Mouse (Mus musculus): Measurements from ENCODE around the gene Slc25a25.
"Not testable (repeated sequence)": the region's sequence is repeated elsewhere in the genome, so short reads cannot be mapped to it uniquely, and the experiment has no call there.

Gene Slc25a25

DNA sequence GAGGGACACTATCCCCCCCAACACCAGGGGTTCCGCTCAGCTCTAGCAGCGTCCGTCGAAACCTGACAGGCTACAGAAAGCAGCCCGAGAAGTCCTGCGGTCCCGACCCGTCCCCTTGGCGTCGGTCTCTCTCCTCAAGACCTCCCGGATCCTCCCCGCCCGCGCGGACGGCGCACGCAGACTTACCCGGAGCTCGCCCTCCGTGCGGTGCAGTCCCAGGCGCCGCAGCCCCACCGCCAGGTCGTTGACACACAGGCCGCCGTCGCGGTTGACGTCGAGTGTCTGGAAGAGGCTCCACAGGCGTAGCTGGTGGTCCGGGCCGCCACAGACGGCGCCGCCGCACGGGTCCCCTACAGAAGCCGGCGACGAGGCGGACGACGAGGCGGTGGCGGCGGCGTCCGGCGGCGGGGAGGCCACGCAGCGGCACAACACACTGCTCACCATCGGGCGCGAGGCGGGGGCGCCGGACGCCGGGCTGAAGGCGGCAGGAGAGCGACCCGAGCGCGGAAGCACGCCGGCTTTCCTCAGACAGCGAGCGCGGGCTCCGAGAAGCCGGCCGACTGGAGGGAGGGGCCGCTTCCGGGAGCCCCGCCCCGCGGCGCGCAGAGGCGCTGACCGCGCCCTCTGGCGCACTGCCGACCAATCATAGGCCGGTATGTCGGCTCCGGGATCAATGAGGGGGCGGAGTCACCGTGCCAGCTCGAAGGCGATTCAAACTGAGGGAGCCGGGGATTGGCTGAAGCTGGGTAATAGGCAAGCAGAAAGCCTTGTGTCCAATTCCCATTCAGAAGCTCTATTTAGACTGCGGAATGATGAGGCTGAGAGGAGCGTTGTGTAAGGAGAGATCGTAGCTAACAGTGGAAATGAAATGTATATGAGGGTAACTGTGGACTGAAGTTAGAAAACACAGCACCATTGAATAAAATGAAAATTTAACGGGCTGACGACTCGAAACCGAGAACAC lies at the start of gene Slc25a25:
Gene Slc25a25 (minus strand): TSS at position 565 of the 964 bp plus-strand sequence.
- peak; percentile 97 for DNase-seq

DNA sequence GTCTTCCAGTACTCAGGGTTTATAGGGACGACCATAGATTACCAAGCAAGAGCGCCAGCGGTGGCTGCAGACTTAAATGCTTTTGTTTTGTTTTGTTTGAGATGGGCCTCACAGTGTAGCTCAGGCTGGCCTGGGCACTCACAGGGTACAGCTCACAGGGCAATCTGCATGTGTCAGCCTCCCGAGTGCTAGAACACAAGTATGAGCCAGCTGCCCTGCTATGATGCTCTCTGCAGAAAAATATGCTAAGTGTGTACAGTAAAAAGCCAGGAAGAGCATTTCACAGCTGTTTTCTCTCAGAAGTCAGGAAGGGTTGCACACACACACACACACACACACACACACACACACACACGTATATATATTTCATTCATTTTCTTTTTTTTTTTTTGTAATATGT lies 49.2 kb upstream of the Slc25a25 start:
- DNase-seq = no peak

DNA sequence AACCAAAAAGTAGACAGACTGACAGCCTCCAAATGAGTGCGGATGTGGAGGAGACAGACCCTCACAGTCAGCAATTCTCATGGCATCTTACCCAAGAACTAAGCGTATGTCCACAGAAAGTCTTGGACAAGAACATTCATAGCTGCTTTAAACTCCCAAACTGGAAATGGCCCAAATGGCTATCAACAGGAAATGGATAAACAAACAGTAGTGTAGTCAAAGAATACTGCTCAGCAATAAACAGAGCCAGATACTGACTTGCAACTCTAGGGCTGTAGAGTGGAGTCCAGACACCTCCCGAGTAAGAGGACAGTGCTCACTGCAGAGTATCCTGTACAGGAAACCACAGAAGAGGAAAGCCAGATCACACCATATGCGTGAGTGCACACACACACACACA lies 48.1 kb upstream of the Slc25a25 start:
- no peak for DNase-seq

DNA sequence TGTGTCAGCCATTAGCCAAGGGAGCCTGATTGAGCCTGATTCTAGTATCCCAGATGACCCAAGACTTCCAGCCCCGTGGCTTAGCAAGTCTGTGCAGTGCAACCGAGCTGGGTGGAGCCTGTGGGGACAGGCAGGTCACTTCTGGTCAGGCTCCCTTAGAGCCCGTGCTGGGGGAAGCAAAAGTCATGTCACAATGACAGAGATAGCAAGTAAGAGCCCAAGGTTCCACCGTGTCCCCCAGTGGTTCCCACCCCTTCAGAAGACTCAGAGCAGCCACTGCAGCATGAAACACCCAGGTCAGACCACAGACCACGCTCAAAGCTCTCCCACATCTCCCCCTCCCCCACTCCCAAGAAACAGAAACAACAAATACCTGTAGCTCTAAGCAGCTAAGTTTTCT lies 44.9 kb upstream of the Slc25a25 start:
- DNase-seq = no peak

DNA sequence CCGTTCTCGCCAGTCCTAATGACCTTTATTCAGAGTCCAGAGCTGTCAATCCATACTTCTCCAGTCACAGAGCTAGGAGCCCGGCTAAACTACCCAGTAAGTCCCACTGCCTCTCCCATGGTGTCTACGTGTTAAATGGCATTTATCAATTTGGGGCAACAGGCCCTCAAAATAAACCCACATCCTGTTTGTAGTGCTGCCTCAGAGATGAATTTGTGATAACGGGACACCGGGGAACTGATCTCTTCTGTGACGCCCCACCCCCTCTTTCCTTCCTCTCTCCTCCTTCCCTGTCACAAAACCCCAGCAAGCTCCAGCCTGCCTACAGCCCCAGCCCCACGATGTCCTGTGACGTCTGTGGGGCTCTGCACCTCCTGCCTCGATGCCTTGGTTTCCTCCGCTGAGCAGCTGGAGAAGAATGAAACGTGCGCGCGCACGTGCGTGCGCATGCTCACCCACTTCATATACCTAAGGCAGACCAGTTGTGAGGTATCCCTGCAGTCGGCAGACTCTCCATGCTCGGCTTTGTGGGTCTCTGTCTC lies 44.0 kb upstream of the Slc25a25 start:
- DNase-seq = peak; percentile 40

DNA sequence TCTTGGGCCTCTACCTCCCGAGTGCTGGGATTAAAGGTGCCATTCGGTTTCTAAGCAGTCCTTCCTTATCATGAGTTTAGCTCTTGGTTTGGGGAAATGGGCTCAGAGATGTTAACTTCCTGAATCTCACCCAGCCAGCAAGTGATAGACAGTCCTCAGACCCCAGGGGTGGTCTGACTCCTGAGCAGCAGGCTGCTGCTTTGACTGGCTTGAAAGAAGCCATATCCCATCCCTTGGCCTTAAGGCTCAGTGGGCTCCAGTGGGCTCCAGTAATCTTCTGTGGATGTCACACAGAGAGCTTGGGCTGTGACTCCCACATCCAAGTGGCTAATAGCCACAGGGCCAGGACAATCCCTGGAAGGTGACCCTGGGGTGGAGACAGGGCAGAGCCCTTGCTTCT lies 43.3 kb upstream of the Slc25a25 start:
- DNase-seq = no peak

DNA sequence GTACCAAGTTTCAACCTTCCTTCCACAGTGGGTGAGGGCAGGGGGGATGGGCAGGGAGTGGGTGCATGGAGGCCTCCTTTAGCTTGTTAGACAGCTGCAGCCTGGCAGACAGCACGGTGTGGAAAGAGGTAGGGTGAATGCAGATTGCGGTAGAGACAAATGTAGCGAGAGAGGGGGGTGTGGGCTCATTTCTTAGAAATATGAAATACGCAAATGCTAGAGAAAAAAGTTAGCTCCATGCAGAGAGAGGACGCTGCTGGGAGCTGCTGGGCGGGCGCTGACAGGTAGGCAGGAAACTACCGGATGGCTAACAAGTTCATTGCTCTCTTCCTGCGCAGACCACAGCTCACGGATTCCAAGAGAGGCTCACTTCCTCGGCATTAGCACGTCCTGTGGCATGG lies 42.1 kb upstream of the Slc25a25 start:
- DNase-seq = no peak

DNA sequence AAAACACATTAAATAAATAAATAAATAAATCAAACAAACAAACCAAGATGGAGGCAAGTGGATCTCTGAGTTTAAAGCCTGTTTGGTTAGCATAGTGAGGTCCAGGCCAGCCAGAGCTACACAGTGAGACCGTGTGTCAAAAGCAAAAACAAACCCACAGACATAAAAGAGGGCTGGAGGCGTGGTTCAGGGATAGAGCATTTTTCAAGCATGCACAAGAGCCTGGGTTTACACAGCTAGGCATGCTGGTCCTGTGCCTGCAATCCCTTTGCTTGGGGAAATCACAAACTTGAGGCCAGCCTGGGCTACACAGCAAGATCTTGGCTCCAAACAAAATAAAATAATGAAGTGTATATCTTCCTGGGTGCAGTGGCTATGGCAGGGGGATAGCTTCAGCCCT lies 41.4 kb upstream of the Slc25a25 start:
- no peak for DNase-seq

DNA sequence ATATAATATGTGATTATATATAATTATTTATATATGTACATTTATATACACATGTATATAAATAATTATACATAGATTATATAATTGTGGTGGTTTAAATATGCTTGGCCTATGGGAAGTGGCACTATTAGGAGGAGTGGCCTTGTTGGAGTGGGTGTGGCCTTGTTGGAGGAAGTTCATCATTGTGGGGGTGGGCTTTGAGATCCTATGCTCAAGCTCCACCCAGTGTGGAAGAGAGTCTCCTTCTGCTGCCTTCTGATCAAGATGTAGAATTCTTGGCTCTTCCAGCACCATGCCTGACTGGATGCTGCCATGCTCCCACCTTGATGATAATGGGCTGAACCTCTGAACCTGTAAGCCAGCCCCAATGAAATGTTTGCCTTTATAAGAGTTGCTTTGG lies 39.5 kb upstream of the Slc25a25 start:
- not testable (repeated sequence) for DNase-seq

DNA sequence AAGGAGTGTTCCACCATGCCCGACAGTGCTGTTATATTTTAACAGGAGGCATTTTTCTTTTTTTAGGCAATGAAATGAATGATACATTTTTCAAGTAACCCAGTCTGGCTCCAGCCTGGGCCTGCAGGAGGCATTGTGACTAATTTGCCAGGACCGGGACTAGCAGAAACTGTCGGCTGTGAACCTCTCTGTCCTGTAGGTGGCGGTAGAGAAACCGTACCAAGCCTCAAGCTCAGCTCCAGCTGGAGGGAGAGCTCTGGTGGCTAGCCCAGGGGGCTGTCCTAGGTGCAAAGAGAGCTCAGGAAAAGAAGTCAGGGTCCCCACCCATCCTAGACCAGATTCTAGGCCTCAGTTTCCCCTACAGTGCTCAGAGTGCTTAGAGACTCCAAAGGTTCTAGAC lies 37.4 kb upstream of the Slc25a25 start:
- DNase-seq = peak; percentile 86

DNA sequence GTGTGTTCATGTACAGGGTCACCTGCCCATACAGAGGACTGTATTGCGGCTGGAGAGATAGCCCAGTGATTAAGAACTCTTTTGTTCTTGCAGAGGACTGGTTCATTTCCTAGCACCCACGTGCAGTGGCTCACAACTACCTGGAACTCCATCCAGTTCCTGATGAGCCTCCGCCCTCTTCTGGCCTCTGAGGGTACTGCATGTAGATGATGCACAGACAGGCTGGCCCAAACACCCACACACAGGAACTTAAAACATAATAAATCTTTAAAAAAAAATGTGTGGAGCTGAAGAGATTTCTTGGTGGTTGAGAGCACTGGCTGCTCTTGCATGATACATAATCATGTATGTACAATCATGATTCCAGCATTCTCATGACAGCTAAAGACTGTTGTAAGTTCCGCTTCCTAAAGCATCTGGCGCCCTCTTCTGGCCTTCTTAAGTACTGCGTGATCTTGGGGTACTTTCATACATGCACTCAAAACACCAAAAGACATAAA lies 35.9 kb upstream of the Slc25a25 start:
- DNase-seq = peak; percentile 97

DNA sequence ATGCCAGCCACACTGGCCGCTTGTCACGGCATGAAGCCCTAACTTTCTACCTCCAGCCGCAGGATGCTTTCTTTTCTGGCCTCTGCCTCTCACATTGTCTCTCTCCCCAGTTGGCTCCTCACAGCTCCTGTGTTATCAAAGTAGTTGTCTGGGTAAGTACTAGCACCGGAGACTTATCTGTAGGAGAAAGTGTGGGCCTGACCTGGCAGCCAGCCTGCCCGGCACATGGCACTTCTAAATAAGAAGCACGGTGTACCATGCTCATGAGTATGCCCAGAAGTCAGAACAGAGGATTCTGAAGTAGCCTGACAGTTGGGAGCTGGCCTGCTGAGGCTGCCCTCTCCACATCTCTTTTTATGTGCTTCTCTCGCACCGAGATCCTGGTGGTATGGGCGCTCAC lies 34.9 kb upstream of the Slc25a25 start:
- no peak for DNase-seq

DNA sequence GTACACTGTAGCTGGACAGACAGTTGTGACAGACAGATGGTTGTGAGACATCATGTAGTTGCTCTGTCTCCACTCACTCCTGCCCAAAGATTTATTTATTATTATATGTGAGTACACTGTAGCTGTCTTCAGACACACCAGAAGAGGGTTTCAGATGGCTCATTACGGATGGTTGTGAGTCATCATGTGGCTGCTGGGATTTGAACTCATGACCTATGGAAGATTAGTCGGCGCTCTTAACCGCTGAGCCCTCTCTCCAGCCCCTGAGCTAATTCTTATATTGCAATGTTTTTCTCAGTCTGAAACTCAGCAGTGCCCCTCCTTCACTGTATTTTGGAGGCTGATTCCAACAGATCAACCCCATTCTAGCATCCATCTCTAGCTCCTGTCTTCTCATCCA lies 34.5 kb upstream of the Slc25a25 start:
- DNase-seq = no peak

DNA sequence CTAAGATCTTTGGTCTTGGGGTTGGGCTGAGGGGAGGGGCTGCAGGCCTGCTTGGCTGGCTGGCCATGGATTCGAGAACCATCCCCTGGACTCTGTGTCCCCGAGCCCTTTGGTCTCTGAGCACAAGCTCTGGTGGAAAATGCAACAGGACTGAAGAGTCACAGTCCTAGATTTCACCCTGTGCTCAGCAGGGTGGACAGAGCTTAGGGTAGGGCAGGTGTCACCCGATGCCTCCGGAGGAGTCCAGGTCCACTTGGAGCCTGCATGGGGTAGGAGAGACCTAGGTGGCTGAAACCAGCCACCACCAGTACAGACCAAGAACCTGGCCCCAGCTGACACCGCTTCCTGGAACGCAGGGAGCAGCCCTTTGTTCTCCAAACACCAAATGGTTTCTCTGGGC lies 33.7 kb upstream of the Slc25a25 start:
- DNase-seq = peak; percentile 77

DNA sequence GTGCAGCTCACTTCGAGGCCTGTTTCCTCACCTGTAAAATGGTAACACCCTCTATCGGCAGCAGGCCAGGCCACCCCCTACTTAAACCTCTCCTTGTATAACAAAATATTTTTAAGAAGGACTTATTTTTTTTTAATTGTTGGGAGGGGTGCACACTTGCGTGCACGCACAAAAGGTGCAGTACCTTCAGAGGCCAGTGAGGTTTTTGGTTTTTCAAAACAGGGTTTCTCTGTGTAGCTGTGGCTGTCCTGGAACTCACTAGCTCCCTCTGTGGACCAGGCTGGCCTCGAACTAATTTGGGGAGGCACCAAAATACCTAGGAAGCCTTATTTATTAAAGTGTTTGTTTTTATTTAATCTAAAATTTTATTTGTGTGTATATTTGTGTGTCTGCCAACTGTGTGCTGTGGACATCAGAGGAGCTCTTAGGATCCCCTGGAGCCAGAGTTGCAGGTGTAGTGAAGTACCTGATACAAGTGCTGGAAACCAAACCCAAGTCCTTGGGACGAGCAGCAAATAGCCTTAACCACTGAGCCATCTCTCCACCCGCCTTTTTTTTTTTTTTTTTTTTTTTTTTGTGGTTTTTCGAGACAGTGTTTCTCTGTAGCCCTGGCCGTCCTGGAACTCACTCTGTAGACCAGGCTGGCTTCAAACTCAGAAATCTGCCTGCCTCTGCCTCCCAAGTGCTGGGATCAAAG lies 32.1 kb upstream of the Slc25a25 start:
- peak; percentile 42 for DNase-seq

DNA sequence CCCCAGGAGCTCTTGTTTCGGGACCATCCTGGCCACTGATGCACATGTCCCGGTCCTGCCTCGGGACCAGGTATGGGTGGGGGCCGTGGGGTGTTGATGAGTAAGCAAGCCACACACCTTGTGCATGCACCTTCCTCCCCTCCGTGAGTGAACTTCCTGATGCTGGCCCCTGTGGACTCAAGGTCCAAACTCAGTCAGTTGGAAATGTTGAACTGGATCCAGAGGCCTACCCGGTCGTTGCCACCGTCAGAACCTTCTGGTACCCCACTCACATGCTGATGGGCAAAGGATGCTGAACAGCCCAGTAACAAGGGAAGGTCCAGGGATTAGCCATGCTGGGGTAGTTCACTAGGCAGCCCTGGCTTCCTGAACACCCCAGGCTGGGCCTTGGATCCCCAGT lies 31.1 kb upstream of the Slc25a25 start:
- peak; percentile 74 for DNase-seq

DNA sequence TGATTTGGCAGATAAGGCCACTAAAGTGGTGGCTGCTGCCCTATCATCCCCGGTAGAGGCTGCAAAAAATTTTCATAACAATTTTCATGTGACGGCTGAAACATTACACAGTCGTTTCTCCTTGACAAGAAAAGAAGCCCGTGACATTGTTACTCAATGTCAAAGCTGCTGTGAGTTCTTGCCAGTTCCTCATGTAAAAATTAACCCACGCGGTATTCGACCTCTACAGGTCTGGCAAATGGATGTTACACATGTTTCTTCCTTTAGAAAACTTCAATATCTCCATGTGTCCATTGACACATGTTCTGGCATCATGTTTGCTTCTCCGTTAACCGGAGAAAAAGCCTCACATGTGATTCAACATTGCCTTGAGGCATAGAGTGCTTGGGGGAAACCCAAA lies 24.1 kb upstream of the Slc25a25 start:
- not testable (repeated sequence) for DNase-seq

DNA sequence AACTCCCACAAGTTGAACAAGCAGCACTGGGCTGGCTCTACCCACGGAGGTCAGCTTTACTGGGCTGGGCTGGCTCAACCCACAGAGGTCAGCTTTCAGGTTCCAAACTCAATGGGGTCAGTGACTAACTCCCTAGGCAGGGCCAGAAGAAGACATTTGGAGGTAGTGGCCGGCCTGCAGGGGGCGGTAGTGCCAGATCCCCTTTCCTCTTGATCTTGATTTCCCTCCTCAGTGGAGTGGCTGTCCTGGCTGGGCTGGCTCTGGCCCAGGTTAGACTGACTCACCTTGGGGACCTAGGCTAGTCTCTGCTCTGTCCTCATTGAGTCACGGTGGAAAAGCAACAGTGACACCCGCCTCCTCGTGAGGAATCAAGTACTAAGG lies 20.4 kb upstream of the Slc25a25 start:
- peak; percentile 38 for DNase-seq

DNA sequence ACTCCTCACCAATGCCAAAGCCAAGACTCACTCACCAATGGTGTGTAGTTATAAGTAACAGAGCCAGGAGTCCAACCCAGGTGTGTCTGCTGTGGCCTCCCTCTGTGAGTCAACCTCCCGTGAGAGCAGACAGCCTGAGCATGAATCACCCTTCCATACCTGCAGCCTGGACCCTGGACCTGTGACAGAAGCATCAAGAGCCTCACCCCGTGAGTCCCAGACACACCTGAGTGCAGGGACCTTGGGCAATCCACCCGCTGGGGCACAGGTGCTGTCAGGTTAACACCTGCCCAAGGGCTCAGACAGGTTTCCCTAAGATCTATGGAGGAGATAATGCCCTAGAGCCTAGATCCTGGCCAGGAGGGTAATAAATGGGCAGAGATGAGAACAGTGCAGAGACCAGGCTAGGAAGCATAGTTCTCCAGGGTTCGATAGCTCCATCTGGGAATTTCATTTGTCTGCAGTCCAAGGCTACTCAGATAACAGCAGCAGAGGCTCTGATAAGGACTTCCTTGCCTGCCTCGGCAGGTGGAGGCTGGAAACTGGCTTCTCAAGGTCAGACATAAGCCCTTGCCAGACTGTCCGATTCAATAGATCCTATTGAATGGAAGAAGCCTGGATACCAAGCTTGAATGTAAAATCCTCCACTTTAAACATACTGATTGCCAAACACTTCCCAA lies 19.9 kb upstream of the Slc25a25 start:
- DNase-seq = no peak

DNA sequence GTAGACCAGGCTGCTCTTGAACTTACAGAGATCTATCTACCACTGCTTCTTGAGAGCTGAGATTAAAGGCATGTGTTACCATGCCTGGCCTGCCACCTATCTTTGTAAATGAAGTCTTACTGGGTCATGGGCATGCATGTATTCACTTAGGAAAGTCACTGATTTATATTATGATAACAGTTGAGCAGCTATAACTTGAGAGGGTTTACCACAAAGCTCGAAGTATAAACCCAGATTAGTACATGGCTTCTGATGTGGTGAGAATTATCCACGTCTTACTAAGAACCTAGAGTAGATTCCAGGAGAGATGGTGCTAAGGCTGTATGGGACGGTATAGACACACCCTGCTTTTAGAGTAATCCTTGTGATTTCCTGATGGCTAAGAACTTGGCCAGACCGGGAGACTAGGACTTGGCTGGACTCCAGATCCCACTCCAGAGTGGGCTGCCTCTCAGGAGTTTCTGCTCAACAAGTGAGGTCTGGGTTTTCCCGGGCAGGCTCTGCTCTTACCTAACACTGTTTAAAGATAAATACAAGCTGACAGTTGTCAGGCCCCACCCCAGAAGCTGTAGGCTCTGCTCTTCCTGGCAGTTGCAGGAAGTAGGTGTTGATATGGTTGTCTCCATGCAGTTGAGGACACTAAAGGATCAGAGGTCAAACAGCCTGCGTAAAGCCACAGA lies 13.1 kb upstream of the Slc25a25 start:
- no peak for DNase-seq

DNA sequence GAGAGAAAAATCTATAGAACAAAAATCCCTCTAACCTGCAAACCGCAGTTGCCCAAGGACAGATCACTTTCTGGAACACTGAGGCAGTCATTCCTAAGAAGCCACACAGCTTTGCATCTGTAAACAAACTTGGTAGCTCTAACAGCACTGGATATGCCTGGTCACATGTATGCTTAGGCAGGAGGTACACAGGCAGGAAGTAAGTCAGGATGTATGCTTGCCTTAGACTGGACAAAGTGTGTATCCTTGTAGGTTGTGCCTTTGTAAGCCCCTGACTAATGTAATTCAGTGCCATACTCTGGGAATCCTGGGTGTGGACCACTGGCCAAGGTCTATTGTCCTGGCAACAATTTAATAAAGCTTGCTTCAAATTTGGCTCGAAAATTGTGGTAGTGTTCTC lies 12.5 kb upstream of the Slc25a25 start:
- no peak for DNase-seq

DNA sequence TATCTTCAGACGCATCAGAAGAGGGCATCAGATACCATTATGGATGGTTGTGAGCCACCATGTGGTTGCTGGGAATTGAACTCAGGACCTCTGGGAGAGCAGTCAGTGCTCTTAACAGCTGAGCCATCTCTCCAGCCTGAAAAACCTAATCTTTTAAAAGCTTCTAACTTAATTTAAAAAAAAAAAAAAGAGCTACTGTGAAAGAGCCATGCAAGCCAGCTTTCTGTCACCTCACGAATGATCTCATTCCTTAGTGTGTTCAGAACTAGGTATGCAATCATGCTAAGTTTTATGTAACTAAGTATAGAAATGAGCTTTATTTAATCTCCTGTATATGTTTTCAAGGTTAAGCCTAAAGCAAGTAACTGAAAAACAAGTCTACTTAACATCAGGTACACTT lies 8.4 kb upstream of the Slc25a25 start:
- no peak for DNase-seq

DNA sequence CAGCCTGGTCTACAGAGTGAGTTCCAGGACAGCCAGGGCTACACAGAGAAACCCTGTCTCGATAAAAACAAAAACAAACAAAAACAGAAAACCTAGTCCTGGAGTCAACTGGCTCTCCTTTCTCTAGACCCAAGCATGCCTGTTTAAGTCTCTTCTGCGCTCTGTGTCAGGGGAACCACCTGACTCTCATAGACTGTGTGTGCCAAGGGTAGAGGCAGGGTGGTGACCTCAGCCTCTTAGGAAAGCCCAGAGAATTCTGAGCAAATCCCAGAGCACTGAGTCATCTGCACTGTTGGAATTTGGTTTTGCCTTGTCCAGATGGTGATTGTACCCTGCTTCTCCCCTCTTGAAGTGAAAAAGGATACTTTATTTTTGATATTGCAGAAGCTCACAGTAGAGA lies 7.1 kb upstream of the Slc25a25 start:
- no peak for DNase-seq

All from kidney, adult 18-20 months (tissue).